ENCODE assay signal across 12 mouse cellular contexts in the genomic region with DNA sequence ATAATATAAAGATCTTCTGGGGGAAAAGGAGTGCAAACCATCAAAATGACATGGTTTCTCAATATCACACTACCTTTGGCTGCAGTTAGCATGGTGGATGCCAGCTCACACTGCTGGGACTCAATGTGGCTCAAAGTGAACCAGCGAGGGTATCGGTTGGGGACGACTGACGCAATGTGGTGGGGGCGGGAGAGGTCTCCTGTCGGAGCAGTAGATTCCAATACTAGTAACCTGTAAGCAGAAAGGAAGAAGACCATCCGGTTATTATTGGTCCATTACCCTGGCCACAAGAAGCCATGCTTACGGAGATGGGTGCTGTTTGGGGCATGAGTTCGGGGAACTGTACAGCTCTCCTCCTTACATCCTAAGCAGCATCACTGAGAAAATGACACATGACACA.
"Had no signal": no experiment of that assay in that cellular context is flagged by ENCODE, and none has a peak within 500 bp of the region (broad histone marks: within the 10 kb centered on the region; RNA-seq: fewer than 3 reads in every experiment).

No protein-coding gene starts in this region.

- DNase-seq: left cerebral cortex, postnatal 4 days; liver; liver, embryonic 13.5 days; liver, postnatal 0 days; lung, adult 18-20 months; lung, adult 2 months; lung, embryonic 14.5 days; lung, postnatal 10 days; lung, postnatal 14 days; lung, postnatal 36 days; lung, postnatal 4 days; midbrain, embryonic 14.5 days had no signal
